Mouse (Mus musculus) neural tube, embryonic 11.5 days (tissue): ENCODE results near the gene Klk1b3. TPM values are rescaled to one million over a fixed set of nuclear protein-coding genes. Genes with fewer than 3 reads are reported as not detected.
"Not testable (repeated sequence)": the region's sequence is repeated elsewhere in the genome, so short reads cannot be mapped to it uniquely, and the experiment has no call there.

Source experiments
- ATAC-seq: fragments of 200-750 bp; cut with Nextera tagmentation; 2 replicates; pipeline ENCODE4 v1.8.0; 2017; ENCODE audit warnings: moderate number of reproducible peaks, mild to moderate bottlenecking, moderate TSS enrichment, moderate library complexity; ENCODE audit not compliant: insufficient read depth, low FRiP score, low TSS enrichment
- DNase-seq: peaks from one replicate; pipeline ENCODE4 v3.0.0-alpha.2; 2015; ENCODE audit warnings: low spot score
- H3K27ac ChIP-seq: fragments of 300-500 bp; sonication (generic); 2 replicates; pipeline ENCODE4 v1.5.1; 2014; ENCODE audit warnings: low read depth, mild to moderate bottlenecking, low read length
- H3K27me3 ChIP-seq: fragments of 300-500 bp; sonication (generic); 2 replicates; pipeline ENCODE4 v1.6.1; 2014; ENCODE audit warnings: mild to moderate bottlenecking, low read length, mixed read lengths; ENCODE audit not compliant: control insufficient read depth, insufficient read depth
- H3K36me3 ChIP-seq: fragments of 300-500 bp; sonication (generic); 2 replicates; pipeline ENCODE4 v1.6.1; 2014; ENCODE audit warnings: mild to moderate bottlenecking, low read length, moderate library complexity, mixed read lengths; ENCODE audit not compliant: control insufficient read depth, insufficient read depth
- H3K4me1 ChIP-seq: fragments of 300-500 bp; sonication (generic); 2 replicates; pipeline ENCODE4 v1.6.1; 2014; ENCODE audit warnings: low read length, mixed read lengths; ENCODE audit not compliant: control insufficient read depth, insufficient read depth
- H3K4me2 ChIP-seq: fragments of 300-500 bp; sonication (generic); 2 replicates; pipeline ENCODE4 v1.6.1; 2014; ENCODE audit warnings: low read depth, mild to moderate bottlenecking, moderate library complexity
- H3K4me3 ChIP-seq: fragments of 300-500 bp; sonication (generic); 2 replicates; pipeline ENCODE4 v1.5.1; 2014; ENCODE audit warnings: low read depth, low read length
- H3K9ac ChIP-seq: fragments of 300-500 bp; sonication (generic); 2 replicates; pipeline ENCODE4 v1.6.1; 2014; ENCODE audit warnings: mild to moderate bottlenecking, low read length
- H3K9me3 ChIP-seq: fragments of 300-500 bp; sonication (generic); 2 replicates; pipeline ENCODE4 v1.6.1; 2016; ENCODE audit warnings: low read length; ENCODE audit not compliant: control insufficient read depth
- WGBS: fragments of 180-500 bp; shearing (Covaris S2); extraction: QIAGEN DNeasy Blood & Tissue Kit; methylation state at CpG from one replicate; pipeline ENCODE4 v1.1.7; 2014; 5-methylcytosine and 5-hydroxymethylcytosine counted together
- polyA plus RNA-seq: library from polyadenylated mRNA; unstranded; fragments of >200 nt; fragmentation: Nextera tagmentation; extraction: Ambion mirVana; gene quantifications from 2 replicates; pipeline ENCODE4 v1.2.1, GENCODE M21; 2014

Klk1b3 gene
- polyA plus RNA-seq, 1 experiment from 2014 or later, result not detected

DNA sequence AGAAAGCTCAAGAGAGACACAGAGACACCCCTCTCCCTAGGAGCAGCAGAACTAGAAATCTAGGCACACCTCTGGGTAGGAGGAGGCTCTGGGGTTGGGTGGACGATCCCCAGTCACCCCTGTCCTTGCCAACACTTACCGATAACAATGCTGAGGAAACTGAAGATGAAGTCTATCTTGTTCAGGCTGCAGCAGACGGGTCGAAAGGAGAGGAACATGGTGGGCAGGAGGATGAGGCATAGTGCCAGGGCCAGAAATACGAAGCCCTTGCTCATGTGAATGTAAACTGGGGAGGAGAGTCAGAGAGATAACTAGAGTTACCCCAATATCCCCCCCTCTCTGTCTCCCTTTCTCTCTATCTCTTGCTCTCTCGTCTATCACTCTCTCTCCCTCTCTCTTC is 24.3 kb downstream of the Klk1b3 start:
- H3K4me3 ChIP-seq, H3K9me3 ChIP-seq, H3K9ac ChIP-seq, H3K27me3 ChIP-seq, ATAC-seq, H3K4me1 ChIP-seq, H3K4me2 ChIP-seq, DNase-seq, H3K27ac ChIP-seq, H3K36me3 ChIP-seq: not testable (repeated sequence)
- WGBS, result 82% methylated on average over 6 of the region's 6 CpGs

DNA sequence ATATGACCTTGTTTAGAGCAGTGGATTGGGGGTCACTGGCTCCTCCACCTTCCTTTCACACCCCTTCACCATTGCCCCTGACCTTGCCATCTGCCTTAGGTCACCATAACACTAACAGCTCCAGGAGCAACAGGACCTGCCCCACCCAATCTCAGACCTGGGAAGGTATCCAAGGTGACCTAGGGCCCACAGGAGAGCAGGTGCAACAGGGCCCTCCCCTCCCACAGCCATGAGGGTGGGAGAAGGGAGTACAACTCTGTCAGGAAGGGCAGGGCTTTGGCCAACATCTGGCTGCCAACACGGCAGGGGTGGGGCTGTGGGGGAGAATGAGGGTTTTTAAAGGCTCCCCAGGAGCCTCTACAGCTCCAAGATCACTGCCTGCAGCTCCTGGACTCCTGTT is 27.1 kb downstream of the Klk1b3 start, which contains the start of gene Klk1:
Klk1 (plus strand) TSS at position 285 of the 400 bp plus-strand sequence.
- WGBS, result 50% methylated on average over 1 of the region's 1 CpGs
- Histone ChIP-seq H3K27me3 (no peaks in the 10 kb centered on the region), H3K4me3 (no peak within 1 kb of the TSS), H3K27ac (no peak within 1 kb of the TSS), H3K36me3 (no peaks in the 10 kb centered on the region), H3K9me3 (no peaks in the 10 kb centered on the region), H3K4me1 (no peaks in the 10 kb centered on the region), H3K9ac (no peak within 1 kb of the TSS), H3K4me2 (no peak within 1 kb of the TSS)
- ATAC-seq (no peak), DNase-seq (no peak)

DNA sequence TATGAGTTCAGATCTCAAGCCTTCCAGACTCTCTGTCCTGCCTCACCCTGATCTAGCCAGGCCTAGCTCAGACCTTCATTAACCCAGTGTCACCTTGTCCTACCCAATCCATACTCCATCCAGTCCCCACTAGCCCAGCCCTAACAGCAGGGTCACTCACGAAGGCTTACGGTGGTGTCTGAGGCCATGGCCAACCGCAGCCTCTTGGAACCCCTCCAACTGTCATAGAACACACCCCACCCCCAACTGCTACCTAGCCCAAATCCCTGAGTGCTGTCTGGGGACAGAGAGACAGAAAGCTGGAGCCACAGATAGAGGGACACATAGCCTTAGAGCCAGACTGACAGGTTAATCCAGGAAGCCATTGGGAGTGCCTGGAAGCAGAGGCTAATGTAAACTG is 37.9 kb downstream of the Klk1b3 start, which contains the start of gene Gm36864:
Gm36864 (plus strand) TSS at position 269 of the 400 bp plus-strand sequence.
- Histone ChIP-seq H3K9me3 (no peaks in the 10 kb centered on the region), H3K4me3 (no peak within 1 kb of the TSS), H3K27me3 (no peaks in the 10 kb centered on the region), H3K27ac (no peak within 1 kb of the TSS), H3K36me3 (no peaks in the 10 kb centered on the region), H3K9ac (no peak within 1 kb of the TSS), H3K4me2 (no peak within 1 kb of the TSS), H3K4me1 (no peaks in the 10 kb centered on the region)
- ATAC-seq (no peak), DNase-seq (no peak)
- whole genome bisulfite sequencing, result 88% methylated on average over 3 of the region's 3 CpGs

DNA sequence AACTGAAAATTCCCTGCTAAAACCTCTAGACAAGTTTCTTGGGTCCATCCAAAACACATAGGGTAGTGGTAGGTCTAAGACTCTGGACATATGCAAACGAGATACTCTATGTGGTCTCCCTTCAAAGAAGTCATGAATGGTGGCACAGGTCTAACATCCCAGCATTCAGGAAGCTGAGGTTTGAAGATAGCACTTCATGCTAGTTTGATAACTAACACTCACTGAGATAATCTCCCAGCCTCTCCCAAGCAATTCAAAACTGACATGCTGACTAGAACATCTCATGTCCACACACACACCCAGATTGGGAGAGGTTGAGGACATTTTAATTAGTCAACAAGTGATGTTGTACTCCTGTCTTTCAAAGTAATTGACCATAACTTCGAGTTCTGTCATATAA is 41.9 kb downstream of the Klk1b3 start:
- ATAC-seq (no peak), DNase-seq (no peak)
- no peak overlapping the region for H3K9ac ChIP-seq
- H3K9me3 ChIP-seq, result no peaks in the 10 kb centered on the region
- no peaks in the 10 kb centered on the region for H3K36me3 ChIP-seq
- no peak overlapping the region for H3K27ac ChIP-seq
- H3K4me3 ChIP-seq, result no peak overlapping the region
- WGBS, result 55% methylated on average over 2 of the region's 2 CpGs
- no peak overlapping the region for H3K4me2 ChIP-seq
- no peaks in the 10 kb centered on the region for H3K27me3 ChIP-seq
- no peaks in the 10 kb centered on the region for H3K4me1 ChIP-seq

DNA sequence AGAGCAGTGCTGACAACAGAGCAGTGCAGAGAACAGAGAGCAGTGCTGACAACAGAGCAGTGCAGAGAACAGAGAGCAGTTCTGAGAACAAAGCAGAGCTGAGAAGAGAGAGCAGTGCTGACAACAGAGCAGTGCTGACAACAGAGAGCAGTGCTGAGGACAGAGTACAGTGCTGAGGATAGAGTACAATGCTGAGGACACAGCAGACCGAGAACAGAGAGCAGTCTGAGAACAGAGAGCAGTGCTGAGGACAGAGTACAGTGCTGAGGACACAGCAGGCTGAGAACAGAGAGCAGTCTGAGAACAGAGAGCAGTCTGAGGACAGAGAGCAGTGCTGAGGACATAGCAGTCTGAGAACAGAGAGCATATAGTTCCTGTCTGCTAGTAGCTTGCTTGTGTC is 42.7 kb downstream of the Klk1b3 start:
- Histone ChIP-seq H3K27me3 (no peaks in the 10 kb centered on the region), H3K4me2 (no peak overlapping the region), H3K4me3 (no peak overlapping the region), H3K4me1 (peaks cover 3% of the 10 kb centered on the region), H3K9ac (no peak overlapping the region), H3K36me3 (no peaks in the 10 kb centered on the region), H3K27ac (no peak overlapping the region), H3K9me3 (no peaks in the 10 kb centered on the region)
- WGBS, result 58% methylated on average over 1 of the region's 1 CpGs
- no peak for DNase-seq
- ATAC-seq, result no peak

DNA sequence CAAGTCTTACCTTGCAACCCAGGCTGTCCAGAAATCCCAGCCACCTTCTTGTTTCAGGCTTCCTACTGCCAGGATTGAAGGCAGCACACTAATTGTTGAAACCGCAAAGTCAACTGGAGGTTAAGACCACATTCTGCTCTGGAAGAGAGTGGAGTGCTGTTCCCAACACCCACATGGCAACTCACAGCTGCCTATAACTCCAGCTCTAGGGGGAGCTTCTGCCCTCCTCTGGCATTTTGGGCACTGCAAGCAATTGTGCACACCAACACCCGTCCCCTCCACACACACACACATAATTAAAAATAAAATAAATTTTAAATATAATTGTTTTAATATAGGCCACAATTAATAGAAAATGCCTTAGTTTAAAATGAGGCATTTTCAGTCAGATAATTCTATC is 43.2 kb downstream of the Klk1b3 start:
- H3K9ac ChIP-seq, result no peak overlapping the region
- peaks cover 3% of the 10 kb centered on the region for H3K4me1 ChIP-seq
- H3K27me3 ChIP-seq, result no peaks in the 10 kb centered on the region
- no peak overlapping the region for H3K4me2 ChIP-seq
- no peaks in the 10 kb centered on the region for H3K36me3 ChIP-seq
- no peaks in the 10 kb centered on the region for H3K9me3 ChIP-seq
- H3K4me3 ChIP-seq, result no peak overlapping the region
- DNase-seq (no peak), ATAC-seq (no peak)
- no peak overlapping the region for H3K27ac ChIP-seq
- 86% methylated on average over 2 of the region's 2 CpGs for WGBS

DNA sequence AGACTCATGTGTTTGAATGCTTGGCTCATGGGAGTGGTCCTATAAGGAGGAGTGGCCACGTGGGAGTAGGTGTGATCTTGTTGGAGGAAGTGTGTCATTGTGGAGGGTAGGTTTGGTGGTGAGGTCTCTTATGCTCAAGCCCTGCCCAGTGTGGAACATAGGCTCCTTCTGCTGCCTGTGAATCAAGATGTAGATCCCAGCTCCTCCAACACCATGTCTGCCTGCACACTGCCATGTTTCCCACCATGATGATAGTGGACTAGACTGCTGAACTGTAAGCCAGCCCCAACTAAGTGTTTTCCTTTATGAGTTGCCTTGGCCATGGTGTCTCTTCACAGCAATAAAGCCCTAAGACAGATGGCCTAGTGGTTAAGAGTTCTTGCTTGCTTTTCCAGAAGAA is 46.1 kb downstream of the Klk1b3 start:
- Histone ChIP-seq H3K9ac (no peak overlapping the region), H3K36me3 (peaks cover 2% of the 10 kb centered on the region), H3K4me1 (peaks cover 10% of the 10 kb centered on the region), H3K27ac (no peak overlapping the region), H3K4me2 (no peak overlapping the region), H3K4me3 (no peak overlapping the region), H3K9me3 (no peaks in the 10 kb centered on the region), H3K27me3 (no peaks in the 10 kb centered on the region)
- DNase-seq (no peak), ATAC-seq (no peak)
- WGBS, result 53% methylated on average over 1 of the region's 1 CpGs

DNA sequence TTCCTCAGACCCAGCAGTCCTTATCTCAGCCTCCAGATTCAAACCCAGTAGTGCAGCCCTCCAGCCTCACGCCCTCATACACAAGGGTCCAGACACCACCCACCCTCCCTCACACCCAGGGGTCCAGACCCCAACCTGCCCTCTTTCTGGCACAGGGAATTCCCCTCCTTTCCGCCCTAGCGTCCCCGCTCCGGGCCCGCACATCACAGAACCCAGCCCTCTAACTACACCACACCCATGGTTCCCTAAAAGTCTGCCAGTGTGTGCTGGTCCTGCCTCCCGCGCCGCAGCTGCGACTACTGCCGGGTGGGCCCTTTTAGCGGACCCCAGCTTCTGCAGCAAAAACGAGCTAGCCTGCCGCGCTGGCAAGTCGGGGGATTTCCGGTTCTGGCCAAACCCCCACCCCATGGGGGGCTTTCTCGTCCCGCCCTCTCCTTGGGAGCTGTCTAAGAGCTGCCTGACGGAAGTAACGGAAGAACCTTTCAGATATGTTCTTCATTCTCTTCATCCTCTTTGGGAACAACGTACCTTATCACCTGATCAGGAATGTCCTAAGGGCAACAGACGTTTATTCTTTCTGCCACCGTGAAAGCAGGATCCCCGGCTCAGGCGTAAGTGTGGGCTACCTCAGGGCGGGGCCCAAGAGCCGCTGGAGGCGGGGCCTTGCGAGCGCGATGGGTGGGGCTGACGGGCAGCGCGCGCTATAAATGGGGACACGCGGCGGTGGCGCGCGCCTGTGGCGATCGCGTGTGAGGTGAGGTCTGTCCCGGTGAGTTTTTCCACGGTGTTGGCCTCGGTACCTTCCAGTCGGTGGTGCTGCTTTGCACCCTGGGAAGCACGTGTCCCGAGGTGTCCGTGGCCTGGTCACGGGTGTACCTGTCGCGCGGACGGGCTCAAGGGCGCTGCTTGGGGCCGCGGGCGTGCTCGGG is 48.3 kb downstream of the Klk1b3 start, which contains the start of the genes 1700028J19Rik and 2410002F23Rik:
1700028J19Rik (minus strand) TSS at position 641 of the 929 bp plus-strand sequence.
2410002F23Rik (plus strand) TSS at position 668 of the 929 bp plus-strand sequence.
- ATAC-seq (peak; percentile 81), DNase-seq (peak; percentile 93)
- H3K27ac ChIP-seq, result peak within 1 kb of the TSS; percentile 84
- peak within 1 kb of the TSS; percentile 90 for H3K4me3 ChIP-seq
- under 1% methylated on average over 62 of the region's 62 CpGs for WGBS
- peaks cover 10% of the 10 kb centered on the region for H3K4me1 ChIP-seq
- peaks cover 16% of the 10 kb centered on the region for H3K36me3 ChIP-seq
- H3K4me2 ChIP-seq, result peak within 1 kb of the TSS; percentile 75
- peak within 1 kb of the TSS; percentile 94 for H3K9ac ChIP-seq
- no peaks in the 10 kb centered on the region for H3K9me3 ChIP-seq
- no peaks in the 10 kb centered on the region for H3K27me3 ChIP-seq
